Mouse (Mus musculus) erythroblast, embryonic 14.5 days (primary cell): ENCODE results near the gene Anxa3.

Experiments
- GATA1 ChIP-seq: IDR thresholded peaks from 2 replicates; pipeline ENCODE4 v1.6.1; 2012; ENCODE audit warnings: low read length, inconsistent platforms, mixed read lengths
- TAL1 ChIP-seq: IDR thresholded peaks from 3 replicates; pipeline ENCODE4 v1.6.1; 2012; ENCODE audit warnings: low read length, inconsistent platforms, mixed read lengths

GRCm38 (mm10) chr5:96888396-96888795, 95.3 kb downstream of the Anxa3 start:
- TF ChIP-seq GATA1 (no peak), TAL1 (no peak)
